Comparison of ENCODE assay signal across 11 mouse cellular contexts in the genomic region with DNA sequence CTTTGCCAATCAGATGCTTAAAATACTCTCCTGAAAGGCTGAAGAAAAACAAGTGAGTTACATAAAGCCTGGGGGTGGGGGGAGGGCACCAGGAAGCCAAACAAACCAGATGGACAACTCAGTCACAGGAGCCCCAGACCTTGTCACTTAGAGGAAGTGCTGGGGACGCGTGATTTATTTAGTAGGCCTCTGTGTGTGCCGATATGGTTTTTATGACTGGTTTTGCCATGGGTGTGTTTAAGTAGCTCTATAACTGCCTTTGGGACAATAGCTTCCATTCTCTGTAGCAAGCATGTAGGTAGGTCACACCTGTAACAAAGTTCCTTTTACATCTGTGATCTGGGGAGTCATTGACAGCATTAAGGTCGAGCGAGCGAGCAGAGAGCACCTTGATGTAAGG.
DNase-seq lines count a peak whose midpoint lies in the region; ATAC-seq and TF ChIP-seq lines count a peak whose summit lies in the region.
"Had no signal": no experiment of that assay in that cellular context is flagged by ENCODE, and none has a peak within 500 bp of the region (broad histone marks: within the 10 kb centered on the region; RNA-seq: fewer than 3 reads in every experiment).

No protein-coding gene starts in this region.

- 28% methylated on average over 6 of the region's 6 CpGs for WGBS in kidney, postnatal 0 days
- WGBS in forebrain, embryonic 12.5 days: 86% methylated on average over 6 of the region's 6 CpGs

- H3K9me3 ChIP-seq in kidney, postnatal 0 days (replicated peaks; ENCODE audit: low read length): no peaks in the 10 kb centered on the region
- no peaks in the 10 kb centered on the region for H3K9me3 ChIP-seq in G1E (replicated peaks)
- H3K9me3 ChIP-seq in forebrain, embryonic 12.5 days: no peaks in the 10 kb centered on the region

- no peak overlapping the region for H3K4me3 ChIP-seq in kidney, postnatal 0 days (replicated peaks; ENCODE audit: low read depth, low read length)
- no peak overlapping the region for H3K4me3 ChIP-seq in G1E (ENCODE audit: low read depth, low read length)
- H3K4me3 ChIP-seq in forebrain, embryonic 12.5 days (replicated peaks): no peak overlapping the region

- H3K9ac ChIP-seq in kidney, postnatal 0 days (ENCODE audit: low read depth, low read length): no peak overlapping the region
- H3K9ac ChIP-seq in forebrain, embryonic 12.5 days: no peak overlapping the region

- peaks cover 6% of the 10 kb centered on the region; the same call in 1 of the 2 replicates for H3K4me1 ChIP-seq in kidney, postnatal 0 days (replicated peaks; ENCODE audit: insufficient read depth, low read length)
- H3K4me1 ChIP-seq in G1E (ENCODE audit: insufficient read depth, low read depth, low read length): peaks cover 29% of the 10 kb centered on the region
- no peaks in the 10 kb centered on the region for H3K4me1 ChIP-seq in forebrain, embryonic 12.5 days

- no peak for ATAC-seq in kidney, postnatal 0 days (replicated peaks; ENCODE audit: low FRiP score, low read depth)
- ATAC-seq in G1E (ENCODE audit: extremely low read depth, insufficient number of reproducible peaks, low FRiP score, poor library complexity, severe bottlenecking): peak; percentile 61
- peak; percentile 66 to 67 for ATAC-seq in hematopoietic stem cell, adult 5-6 weeks (replicated peaks in 1 of 2; ENCODE audit: insufficient read depth in 1 of 2, low FRiP score in 2 of 2, low TSS enrichment in 1 of 2, low read depth in 1 of 2, poor library complexity in 2 of 2, severe bottlenecking in 2 of 2)
- ATAC-seq in megakaryocyte progenitor cell, adult 5-6 weeks (replicated peaks; ENCODE audit: poor library complexity): peak; percentile 47
- ATAC-seq in forebrain, embryonic 12.5 days (ENCODE audit: low FRiP score): no peak

- DNase-seq in kidney, postnatal 0 days (ENCODE audit: low spot score): peak; percentile 56
- DNase-seq in kidney, adult 8-10 months: no peak
- DNase-seq in G1E (ENCODE audit: low spot score): no peak
- DNase-seq in yolk sac, embryonic 10.5 days (ENCODE audit: low spot score): no peak
- DNase-seq: adrenal gland, adult 2 months; cerebellum, adult 2 months; gastrocnemius, postnatal 14 days; kidney, adult 11 months had no signal

- no peak overlapping the region for H3K4me2 ChIP-seq in kidney, postnatal 0 days (ENCODE audit: low read length)
- H3K4me2 ChIP-seq in forebrain, embryonic 12.5 days: no peak overlapping the region

- H3K27me3 ChIP-seq in kidney, postnatal 0 days (ENCODE audit: insufficient read depth, low read length): no peaks in the 10 kb centered on the region
- no peaks in the 10 kb centered on the region for H3K27me3 ChIP-seq in G1E (ENCODE audit: insufficient read depth, low read length)
- no peaks in the 10 kb centered on the region for H3K27me3 ChIP-seq in forebrain, embryonic 12.5 days

- H3K27ac ChIP-seq in kidney, postnatal 0 days: peak overlapping the region; percentile 47; the same call in 1 of the 2 replicates
- H3K27ac ChIP-seq in forebrain, embryonic 12.5 days: no peak overlapping the region

- no peak for TF ChIP-seq CTCF in kidney, postnatal 0 days (IDR thresholded peaks at IDR 0.05; ENCODE audit: low read depth)
- TF ChIP-seq CTCF in G1E (IDR thresholded peaks at IDR 0.05; ENCODE audit: low read depth, low read length): no peak

- H3K36me3 ChIP-seq in kidney, postnatal 0 days (ENCODE audit: insufficient read depth, low read length): peaks cover 12% of the 10 kb centered on the region
- H3K36me3 ChIP-seq in G1E (replicated peaks): peaks cover 45% of the 10 kb centered on the region
- peaks cover 18% of the 10 kb centered on the region; the same call in 1 of the 2 replicates for H3K36me3 ChIP-seq in forebrain, embryonic 12.5 days (replicated peaks)

Comparison
In these comparisons a context has a peak if more than half of its experiments do, and no peak if none do; other contexts are left out.
1. ATAC-seq: peak in G1E (single experiment), hematopoietic stem cell, adult 5-6 weeks (2 of 2) and megakaryocyte progenitor cell, adult 5-6 weeks (single experiment); none in kidney, postnatal 0 days (single experiment) and forebrain, embryonic 12.5 days (single experiment).